Mouse (Mus musculus) hindbrain, embryonic 15.5 days (tissue): ENCODE results near the gene Cul7. TPM values are rescaled to one million over a fixed set of nuclear protein-coding genes. Genes with fewer than 3 reads are reported as not detected.

ENCODE experiments used
- ATAC-seq: fragments of 200-750 bp; cut with Nextera tagmentation; 2 replicates; pipeline ENCODE4 v1.8.0; 2017; ENCODE audit warnings: low read depth, moderate number of reproducible peaks, moderate TSS enrichment; ENCODE audit not compliant: low FRiP score
- H3K27ac ChIP-seq: fragments of 300-500 bp; sonication (generic); replicated peaks from 2 replicates; pipeline ENCODE4 v1.5.1; 2015; ENCODE audit warnings: mild to moderate bottlenecking, inconsistent platforms
- H3K27me3 ChIP-seq: fragments of 300-500 bp; sonication (generic); 2 replicates; pipeline ENCODE4 v1.6.1; 2015; ENCODE audit warnings: control low read depth, inconsistent platforms
- H3K36me3 ChIP-seq: fragments of 300-500 bp; sonication (generic); 2 replicates; pipeline ENCODE4 v1.6.1; 2015; ENCODE audit warnings: control low read depth, inconsistent platforms
- H3K4me1 ChIP-seq: fragments of 300-500 bp; sonication (generic); replicated peaks from 2 replicates; pipeline ENCODE4 v1.6.1; 2015; ENCODE audit warnings: control low read depth, inconsistent platforms
- H3K4me2 ChIP-seq: fragments of 300-500 bp; sonication (generic); 2 replicates; pipeline ENCODE4 v1.6.1; 2015; ENCODE audit warnings: moderate library complexity, mild to moderate bottlenecking, inconsistent platforms
- H3K4me3 ChIP-seq: fragments of 300-500 bp; sonication (generic); 2 replicates; pipeline ENCODE4 v1.5.1; 2015; ENCODE audit warnings: mild to moderate bottlenecking, inconsistent platforms
- H3K9ac ChIP-seq: fragments of 300-500 bp; sonication (generic); 2 replicates; pipeline ENCODE4 v1.6.1; 2015; ENCODE audit warnings: inconsistent platforms
- H3K9me3 ChIP-seq: fragments of 300-500 bp; sonication (generic); 2 replicates; pipeline ENCODE4 v1.6.1; 2016; ENCODE audit warnings: control low read depth, inconsistent platforms
- WGBS: fragments of 180-500 bp; shearing (Covaris S2); methylation state at CpG from one replicate; pipeline ENCODE4 v1.1.7; 2015; 5-methylcytosine and 5-hydroxymethylcytosine counted together
- polyA plus RNA-seq: library from polyadenylated mRNA; unstranded; fragments of >200 nt; fragmentation: Nextera tagmentation; extraction: Ambion mirVana; gene quantifications from 2 replicates; pipeline ENCODE4 v1.2.1, GENCODE M21; 2015

Cul7 gene
- polyA plus RNA-seq, 1 experiment from 2014 or later, result 43.8 TPM

DNA sequence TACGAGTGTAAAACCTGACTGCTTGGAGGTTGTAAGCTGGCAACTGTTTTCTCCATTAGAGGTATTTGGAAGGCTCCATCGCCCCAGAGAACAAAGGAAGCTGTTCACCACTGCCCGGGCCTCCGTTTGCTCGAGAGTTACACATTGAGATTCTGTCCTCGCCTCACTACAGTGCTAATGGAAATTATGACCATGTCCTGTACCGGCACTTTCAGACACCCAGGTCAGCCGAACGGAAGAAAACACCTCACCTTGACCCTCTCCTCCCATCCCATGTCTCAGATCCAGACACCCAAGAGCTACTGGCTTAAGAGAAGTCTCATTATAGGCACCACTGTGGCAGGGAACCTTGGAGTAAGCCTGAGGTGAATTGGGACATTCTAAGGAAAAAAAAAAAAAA, 63.7 kb downstream of the Cul7 start:
- Histone ChIP-seq H3K9me3 (no peaks in the 10 kb centered on the region), H3K4me1 (peaks cover 25% of the 10 kb centered on the region), H3K9ac (no peak overlapping the region), H3K27ac (no peak overlapping the region), H3K4me2 (no peak overlapping the region), H3K36me3 (peaks cover 24% of the 10 kb centered on the region), H3K4me3 (no peak overlapping the region), H3K27me3 (no peaks in the 10 kb centered on the region)
- 96% methylated on average over 9 of the region's 9 CpGs for WGBS
- ATAC-seq, result no peak

Other genes starting within 250 kb of the Cul7 start
- gene Crip3, start 221.4 kb upstream of the Cul7 start, polyA plus RNA-seq, result 2.8 and 3.0 TPM in 2 replicates
- 0.10 TPM in 1 of 2 replicates, not detected in the other for gene Slc22a7, start 211.9 kb upstream of the Cul7 start, polyA plus RNA-seq
- gene Ttbk1, start 162.7 kb upstream of the Cul7 start, polyA plus RNA-seq, result 8.6 and 8.9 TPM in 2 replicates
- gene Dnph1, start 153.6 kb upstream of the Cul7 start, polyA plus RNA-seq, result 21.8 and 22.4 TPM in 2 replicates
- gene Cul9, start 103.9 kb upstream of the Cul7 start, polyA plus RNA-seq, result 21.0 and 26.5 TPM in 2 replicates
- gene Srf, start 94.2 kb upstream of the Cul7 start, polyA plus RNA-seq, result 2.7 and 4.5 TPM in 2 replicates
- gene Ptk7, start 20.8 kb upstream of the Cul7 start, polyA plus RNA-seq, result 32.8 and 34.1 TPM in 2 replicates
- 33.9 and 35.9 TPM in 2 replicates for gene Klc4, start 4.3 kb upstream of the Cul7 start, polyA plus RNA-seq
- gene Mrpl2, start 4.1 kb upstream of the Cul7 start, polyA plus RNA-seq, result 64.3 TPM in 2 replicates
- gene Rrp36, start 24.0 kb downstream of the Cul7 start, polyA plus RNA-seq, result 53.0 TPM in 2 replicates
- 291 and 302 TPM in 2 replicates for gene Mea1, start 28.5 kb downstream of the Cul7 start, polyA plus RNA-seq
- 168 and 179 TPM in 2 replicates for gene Klhdc3, start 30.6 kb downstream of the Cul7 start, polyA plus RNA-seq
- 101 and 109 TPM in 2 replicates for gene Ppp2r5d, start 54.8 kb downstream of the Cul7 start, polyA plus RNA-seq
- 29.7 and 30.7 TPM in 2 replicates for gene Pex6, start 61.1 kb downstream of the Cul7 start, polyA plus RNA-seq
- 0.86 and 1.9 TPM in 2 replicates for gene Gnmt, start 78.8 kb downstream of the Cul7 start, polyA plus RNA-seq
- 67.2 and 73.5 TPM in 2 replicates for gene Cnpy3, start 101.9 kb downstream of the Cul7 start, polyA plus RNA-seq
- gene Ptcra, start 113.4 kb downstream of the Cul7 start, polyA plus RNA-seq, result 0.19 and 0.45 TPM in 2 replicates
- 53.6 and 58.8 TPM in 2 replicates for gene 2310039H08Rik, start 122.3 kb downstream of the Cul7 start, polyA plus RNA-seq
- 82.2 and 87.9 TPM in 2 replicates for gene Rpl7l1, start 132.3 kb downstream of the Cul7 start, polyA plus RNA-seq
- gene Bicral, start 208.1 kb downstream of the Cul7 start, polyA plus RNA-seq, result 7.7 and 10.3 TPM in 2 replicates
- 57.5 and 60.8 TPM in 2 replicates for gene Tbcc, start 240.3 kb downstream of the Cul7 start, polyA plus RNA-seq